Mouse (Mus musculus): Measurements from ENCODE around the gene Cers5.

DNA sequence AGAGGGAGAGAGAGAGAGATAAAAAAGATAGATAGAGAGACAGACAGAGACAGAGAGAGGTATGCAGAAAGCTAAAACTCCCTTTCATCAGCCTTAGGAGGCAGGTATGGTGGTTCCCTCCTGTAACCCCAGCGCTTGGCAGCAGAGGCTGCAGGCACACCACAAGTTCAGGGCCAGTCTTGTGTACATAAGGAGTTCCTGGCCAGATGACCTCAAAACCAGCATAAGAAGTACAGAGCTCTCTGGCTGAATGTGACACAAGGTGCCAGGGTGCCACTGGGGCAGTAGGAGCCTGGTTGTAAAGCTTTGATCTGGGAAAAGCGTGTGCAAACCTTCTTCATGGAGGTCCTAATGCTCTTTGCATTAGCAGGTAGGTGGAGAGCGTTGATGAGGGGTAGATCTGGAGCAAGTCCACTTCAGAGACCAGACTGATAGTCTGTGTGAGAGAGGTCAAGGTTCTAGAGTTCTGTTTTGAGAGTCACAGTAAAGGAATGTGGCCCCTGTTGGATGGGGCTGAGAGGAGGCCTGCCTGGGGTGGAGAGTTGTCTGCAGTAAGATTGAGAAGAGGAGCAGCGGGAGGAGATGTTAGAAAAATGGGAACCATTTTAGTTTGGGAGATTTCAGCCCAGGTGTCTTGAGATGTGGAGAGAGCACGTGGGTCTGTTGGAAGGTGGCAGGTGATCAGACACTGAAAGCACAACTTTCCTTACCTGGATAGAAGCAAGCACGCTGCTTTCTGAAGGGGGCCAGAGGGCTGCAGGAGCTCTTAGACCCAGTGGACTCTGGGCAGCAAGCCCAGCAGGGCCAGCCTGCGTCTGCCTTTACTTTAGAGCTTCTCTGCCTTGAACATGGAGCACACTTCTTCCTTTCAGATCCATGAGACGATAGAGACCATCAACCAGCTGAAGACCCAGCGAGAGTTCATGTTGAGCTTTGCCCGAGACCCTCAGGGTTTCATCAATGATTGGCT is 62.2 kb downstream of the Cers5 start:
- TF ChIP-seq CTCF (IDR thresholded peaks at IDR 0.05; ENCODE audit: control insufficient read depth, insufficient read depth, insufficient read length) (no peak), MAX (IDR thresholded peaks at IDR 0.05) (no peak), FOSL1 (IDR thresholded peaks at IDR 0.05; ENCODE audit: insufficient read depth, low read length, poor library complexity, severe bottlenecking) (no peak), USF1 (IDR thresholded peaks at IDR 0.05; ENCODE audit: low read depth) (no peak), MYOD1 (IDR thresholded peaks at IDR 0.05; ENCODE audit: control insufficient read depth, insufficient read length, low read depth) (no peak), MYOG (IDR thresholded peaks at IDR 0.05; ENCODE audit: control insufficient read depth, extremely low read depth, insufficient read length) (no peak)
